Mouse (Mus musculus) ES-Bruce4 (cell line): ENCODE results near the gene Zfp791. TPM values are rescaled to one million over a fixed set of nuclear protein-coding genes. Genes with fewer than 3 reads are reported as not detected.

Source experiments
- H3K27ac ChIP-seq: 2 replicates; pipeline ENCODE4 v1.5.1; 2012; ENCODE audit warnings: low read length, inconsistent platforms; ENCODE audit not compliant: insufficient read depth
- H3K27me3 ChIP-seq: 2 replicates; pipeline ENCODE4 v1.6.1; 2012; ENCODE audit warnings: mild to moderate bottlenecking, low read length, inconsistent platforms; ENCODE audit not compliant: control insufficient read depth, poor library complexity, insufficient read depth, severe bottlenecking
- H3K36me3 ChIP-seq: 2 replicates; pipeline ENCODE4 v1.6.1; 2012; ENCODE audit warnings: inconsistent platforms, mild to moderate bottlenecking, low read length, moderate library complexity; ENCODE audit not compliant: control insufficient read depth, poor library complexity, insufficient read depth, severe bottlenecking
- H3K4me1 ChIP-seq: one replicate; pipeline ENCODE4 v1.8.1; 2011; ENCODE audit warnings: low read length; ENCODE audit not compliant: control insufficient read depth, insufficient read depth
- H3K4me3 ChIP-seq: 2 replicates; pipeline ENCODE4 v1.5.1; 2011; ENCODE audit warnings: low read depth, mild to moderate bottlenecking, low read length
- H3K9ac ChIP-seq: 2 replicates; pipeline ENCODE4 v1.6.1; 2012; ENCODE audit warnings: low read depth, mild to moderate bottlenecking, inconsistent platforms; ENCODE audit not compliant: poor library complexity, severe bottlenecking
- H3K9me3 ChIP-seq: replicated peaks from 2 replicates; pipeline ENCODE4 v1.6.1; 2012; ENCODE audit warnings: mild to moderate bottlenecking, low read length, inconsistent platforms; ENCODE audit not compliant: control insufficient read depth, poor library complexity, insufficient read depth, severe bottlenecking
- CTCF ChIP-seq: IDR thresholded peaks from one replicate; pipeline ENCODE4 v1.8.1; 2011; ENCODE audit warnings: low read depth, low read length
- EP300 ChIP-seq: IDR thresholded peaks from 2 replicates; pipeline ENCODE4 v1.6.1; 2011; ENCODE audit warnings: low read depth, low read length; ENCODE audit not compliant: insufficient read depth
- POLR2A ChIP-seq: IDR thresholded peaks from one replicate; pipeline ENCODE4 v1.8.1; 2011; ENCODE audit warnings: low read length; ENCODE audit not compliant: insufficient read depth
- polyA plus RNA-seq: library from polyadenylated mRNA; stranded (reverse); fragments of >200 nt; gene quantifications from 2 replicates; pipeline ENCODE4 v1.2.4, GENCODE M21; 2011; ENCODE audit warnings: low read depth; ENCODE audit not compliant: missing spikeins, insufficient read depth, insufficient read length

The Zfp791 gene
- polyA plus RNA-seq, 1 experiment, result 2.0 TPM

DNA sequence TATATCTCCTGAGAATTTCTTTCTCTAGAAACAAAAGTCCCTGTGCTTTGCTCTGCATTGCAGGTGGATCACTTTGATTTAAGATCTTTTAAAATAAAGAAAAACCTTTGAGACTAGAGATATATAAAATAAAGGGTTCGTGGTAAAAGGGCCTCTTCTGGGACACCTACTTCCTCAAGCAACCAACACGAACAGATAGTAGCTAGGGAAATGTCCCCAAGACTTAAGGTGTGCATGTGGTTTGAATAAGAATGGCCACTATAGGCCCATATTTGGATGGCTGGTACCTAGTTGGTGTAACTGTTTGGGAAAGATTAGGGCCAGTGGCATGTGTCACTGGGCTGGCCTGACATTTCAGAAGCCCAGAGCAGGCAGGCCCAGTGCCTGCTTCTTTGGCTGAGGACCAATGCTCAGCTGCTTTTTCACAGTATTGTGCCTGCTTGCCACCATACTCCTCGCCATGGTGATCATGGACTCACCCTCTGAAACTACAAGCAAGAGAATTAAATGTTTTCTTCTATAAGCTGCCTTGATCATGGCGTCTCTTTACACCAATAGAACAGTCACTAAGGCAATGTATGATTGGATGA lies 22.7 kb downstream of the Zfp791 start:
- no peaks in the 10 kb centered on the region; the same call in 1 of the 2 replicates for H3K9me3 ChIP-seq
- H3K36me3 ChIP-seq, result peaks cover 10% of the 10 kb centered on the region; the same call in 1 of the 2 replicates
- no peak overlapping the region for H3K9ac ChIP-seq
- no peak overlapping the region for H3K27ac ChIP-seq
- no peaks in the 10 kb centered on the region for H3K4me1 ChIP-seq
- TF ChIP-seq POLR2A (no peak), CTCF (no peak), EP300 (no peak)
- no peaks in the 10 kb centered on the region for H3K27me3 ChIP-seq
- no peak overlapping the region for H3K4me3 ChIP-seq

DNA sequence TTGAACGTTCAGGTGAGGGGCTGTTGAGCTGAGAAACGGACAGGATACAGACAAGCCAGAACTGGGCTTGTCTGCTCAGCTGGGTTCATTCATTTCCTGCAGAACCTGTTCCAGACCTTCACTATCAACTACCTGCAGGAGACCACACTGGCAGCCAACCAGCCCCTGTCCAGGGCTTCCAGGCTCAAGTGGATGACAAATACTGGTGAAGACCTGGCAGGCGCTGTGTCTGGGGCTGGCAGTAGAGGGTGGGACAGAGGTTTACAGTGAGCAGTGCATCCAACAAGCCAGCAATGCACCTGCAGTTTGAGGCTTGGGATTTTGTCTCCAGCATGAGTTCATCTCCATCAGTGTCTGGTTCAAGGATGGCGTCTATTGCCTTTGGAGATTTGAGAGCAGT lies 26.0 kb downstream of the Zfp791 start:
- peaks cover 19% of the 10 kb centered on the region for H3K36me3 ChIP-seq
- H3K27me3 ChIP-seq, result no peaks in the 10 kb centered on the region
- TF ChIP-seq POLR2A, result no peak
- no peak for TF ChIP-seq CTCF
- no peak for TF ChIP-seq EP300
- no peak overlapping the region for H3K9ac ChIP-seq
- H3K4me3 ChIP-seq, result no peak overlapping the region
- H3K9me3 ChIP-seq, result no peaks in the 10 kb centered on the region; the same call in 1 of the 2 replicates
- H3K27ac ChIP-seq, result no peak overlapping the region
- no peaks in the 10 kb centered on the region for H3K4me1 ChIP-seq

DNA sequence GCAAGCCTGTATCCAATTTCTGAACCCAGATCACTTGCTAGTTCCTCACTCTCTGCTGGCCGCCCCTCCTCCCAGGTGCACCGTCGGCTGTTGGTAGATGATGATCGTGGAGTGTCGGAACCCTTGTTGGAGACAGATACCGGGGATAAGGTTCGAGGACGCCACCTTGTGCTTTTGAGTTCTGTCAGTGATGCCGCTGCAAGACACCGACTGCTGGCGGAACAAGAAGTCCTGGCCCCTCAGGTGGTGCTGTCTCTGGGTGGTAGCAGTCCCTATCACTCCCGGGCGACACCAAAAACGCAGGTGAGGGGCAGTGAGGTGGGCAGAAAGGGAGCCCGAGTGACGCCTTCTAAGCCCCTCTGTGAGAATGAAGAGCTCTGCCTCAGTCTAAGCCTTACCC lies 26.7 kb downstream of the Zfp791 start:
- no peaks in the 10 kb centered on the region for H3K9me3 ChIP-seq
- no peak for TF ChIP-seq CTCF
- H3K4me1 ChIP-seq, result no peaks in the 10 kb centered on the region
- H3K36me3 ChIP-seq, result peaks cover 19% of the 10 kb centered on the region
- no peak overlapping the region for H3K4me3 ChIP-seq
- H3K27ac ChIP-seq, result no peak overlapping the region
- no peaks in the 10 kb centered on the region for H3K27me3 ChIP-seq
- H3K9ac ChIP-seq, result no peak overlapping the region

DNA sequence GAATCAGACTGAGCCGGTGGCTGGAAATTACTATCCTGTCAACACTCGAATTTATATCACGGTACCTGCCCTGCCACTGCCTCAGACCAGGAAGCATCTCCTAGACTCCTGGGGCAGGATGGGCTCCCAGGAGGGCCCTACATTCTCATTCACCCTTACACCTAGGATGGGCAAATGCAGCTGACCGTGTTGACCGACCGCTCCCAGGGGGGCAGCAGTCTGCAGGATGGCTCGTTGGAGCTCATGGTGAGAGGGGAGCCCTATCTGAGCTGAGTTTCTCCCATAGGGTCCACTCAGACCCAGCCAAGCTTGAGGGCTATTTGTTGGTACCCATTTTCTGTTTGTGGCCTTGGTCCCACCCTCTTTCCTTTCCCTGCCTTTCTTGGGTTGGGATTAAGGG lies 27.3 kb downstream of the Zfp791 start:
- H3K27me3 ChIP-seq, result no peaks in the 10 kb centered on the region
- no peaks in the 10 kb centered on the region for H3K4me1 ChIP-seq
- no peak overlapping the region for H3K27ac ChIP-seq
- H3K9ac ChIP-seq, result no peak overlapping the region
- H3K4me3 ChIP-seq, result no peak overlapping the region
- H3K9me3 ChIP-seq, result no peaks in the 10 kb centered on the region
- TF ChIP-seq POLR2A (no peak), CTCF (no peak), EP300 (no peak)
- peaks cover 23% of the 10 kb centered on the region for H3K36me3 ChIP-seq

DNA sequence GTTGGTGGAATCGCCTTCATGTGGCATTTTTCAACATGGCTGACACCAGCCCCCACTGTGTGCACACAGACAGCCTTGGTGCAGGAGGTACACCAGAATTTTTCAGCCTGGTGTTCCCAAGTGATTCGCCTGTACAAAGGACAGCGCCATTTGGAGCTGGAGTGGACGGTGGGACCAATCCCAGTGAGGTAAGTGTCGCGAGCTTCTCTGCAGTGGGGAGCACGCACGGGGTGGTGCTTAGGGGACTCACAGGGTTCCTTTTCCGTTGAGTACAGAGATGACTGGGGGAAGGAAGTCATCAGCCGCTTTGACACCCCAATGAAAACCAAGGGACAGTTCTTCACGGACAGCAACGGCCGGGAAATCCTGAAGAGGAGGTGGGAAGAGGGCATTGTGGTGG lies 27.8 kb downstream of the Zfp791 start:
- TF ChIP-seq CTCF (no peak), POLR2A (no peak), EP300 (no peak)
- H3K4me1 ChIP-seq, result no peaks in the 10 kb centered on the region
- H3K9ac ChIP-seq, result no peak overlapping the region
- H3K27ac ChIP-seq, result no peak overlapping the region
- H3K4me3 ChIP-seq, result no peak overlapping the region
- no peaks in the 10 kb centered on the region for H3K9me3 ChIP-seq
- peaks cover 23% of the 10 kb centered on the region for H3K36me3 ChIP-seq
- no peaks in the 10 kb centered on the region for H3K27me3 ChIP-seq

DNA sequence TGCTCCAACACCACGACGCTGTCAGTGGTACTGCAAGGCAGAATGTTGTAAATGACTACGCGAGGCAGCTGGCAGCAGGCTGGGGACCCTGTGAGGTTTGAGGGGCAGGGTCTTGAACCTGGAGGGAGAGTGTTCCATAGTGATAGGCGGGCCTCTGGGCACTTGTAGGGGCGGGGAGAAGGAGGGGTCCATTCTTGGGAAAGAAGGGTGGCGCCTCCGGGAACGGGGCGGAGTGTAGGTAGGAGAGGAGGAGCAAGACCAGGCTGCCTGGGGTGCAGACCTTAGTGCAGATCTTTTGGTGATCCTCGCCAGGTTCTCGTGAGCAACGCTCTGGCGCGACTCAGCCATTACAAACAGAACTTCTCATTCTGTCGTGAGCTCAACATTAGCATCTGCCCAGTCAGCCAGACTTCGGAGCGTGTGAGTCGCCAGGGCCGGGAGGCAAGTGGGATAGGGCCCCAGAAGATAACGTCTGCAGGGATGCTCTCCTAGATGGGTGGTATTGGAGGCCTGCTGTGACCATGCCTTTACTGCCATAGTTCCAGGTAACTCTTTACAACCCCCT lies 31.3 kb downstream of the Zfp791 start:
- no peak for TF ChIP-seq POLR2A
- no peak for TF ChIP-seq CTCF
- no peak for TF ChIP-seq EP300
- no peak overlapping the region for H3K27ac ChIP-seq
- H3K9me3 ChIP-seq, result no peaks in the 10 kb centered on the region
- H3K9ac ChIP-seq, result no peak overlapping the region
- no peaks in the 10 kb centered on the region for H3K4me1 ChIP-seq
- peaks cover 30% of the 10 kb centered on the region for H3K36me3 ChIP-seq
- H3K27me3 ChIP-seq, result no peaks in the 10 kb centered on the region
- H3K4me3 ChIP-seq, result no peak overlapping the region
